Mouse (Mus musculus) hindbrain, postnatal 0 days (tissue): ENCODE measurements around the gene Trem3. TPM values are rescaled to one million over a fixed set of nuclear protein-coding genes. Genes with fewer than 3 reads are reported as not detected.

ENCODE experiments used
- ATAC-seq: fragments of 200-750 bp; cut with Nextera tagmentation; 2 replicates; pipeline ENCODE4 v1.8.0; 2017; ENCODE audit warnings: mild to moderate bottlenecking, moderate TSS enrichment, moderate library complexity
- DNase-seq: peaks from one replicate; pipeline ENCODE4 v3.0.0-alpha.2; 2015; ENCODE audit warnings: low spot score
- H3K27ac ChIP-seq: fragments of 300-500 bp; sonication (generic); 2 replicates; pipeline ENCODE4 v1.5.1; 2014; ENCODE audit warnings: mild to moderate bottlenecking
- H3K27me3 ChIP-seq: fragments of 300-500 bp; sonication (generic); 2 replicates; pipeline ENCODE4 v1.6.1; 2014; ENCODE audit warnings: low read length, mixed read lengths; ENCODE audit not compliant: insufficient read depth
- H3K36me3 ChIP-seq: fragments of 300-500 bp; sonication (generic); 2 replicates; pipeline ENCODE4 v1.6.1; 2014; ENCODE audit warnings: low read length, mixed read lengths; ENCODE audit not compliant: insufficient read depth
- H3K4me1 ChIP-seq: fragments of 300-500 bp; sonication (generic); 2 replicates; pipeline ENCODE4 v1.6.1; 2014; ENCODE audit warnings: antibody characterized with exemption, low read length, mixed read lengths; ENCODE audit not compliant: insufficient read depth
- H3K4me2 ChIP-seq: fragments of 300-500 bp; sonication (generic); 2 replicates; pipeline ENCODE4 v1.6.1; 2014; ENCODE audit warnings: low read depth, mild to moderate bottlenecking, low read length, moderate library complexity, mixed read lengths
- H3K4me3 ChIP-seq: fragments of 300-500 bp; sonication (generic); 2 replicates; pipeline ENCODE4 v1.5.1; 2014; ENCODE audit warnings: low read length
- H3K9ac ChIP-seq: fragments of 300-500 bp; sonication (generic); replicated peaks from 2 replicates; pipeline ENCODE4 v1.6.1; 2014; ENCODE audit warnings: mild to moderate bottlenecking, low read length, moderate library complexity, mixed read lengths
- H3K9me3 ChIP-seq: fragments of 300-500 bp; sonication (generic); 2 replicates; pipeline ENCODE4 v1.6.1; 2016; ENCODE audit warnings: low read length, mixed read lengths
- CTCF ChIP-seq: IDR thresholded peaks from 2 replicates; pipeline ENCODE4 v1.5.1; 2016; ENCODE audit warnings: antibody characterized with exemption, control low read depth, low read depth
- WGBS: fragments of 180-500 bp; shearing (Covaris S2); extraction: QIAGEN DNeasy Blood & Tissue Kit; methylation state at CpG from one replicate; pipeline ENCODE4 v1.1.7; 2014; 5-methylcytosine and 5-hydroxymethylcytosine counted together
- polyA plus RNA-seq: library from polyadenylated mRNA; unstranded; fragments of >200 nt; fragmentation: Nextera tagmentation; extraction: Ambion mirVana; gene quantifications from 2 replicates; pipeline ENCODE4 v1.2.1, GENCODE M21; 2015
- total RNA-seq: library from RNA; depleted of rRNA; stranded (reverse); fragments of >200 nt; gene quantifications from 2 replicates; pipeline ENCODE4 v1.2.3, GENCODE M21; 2014

Trem3 gene
- total and polyA plus RNA-seq, 2 experiments from 2014 or later = not detected

DNA sequence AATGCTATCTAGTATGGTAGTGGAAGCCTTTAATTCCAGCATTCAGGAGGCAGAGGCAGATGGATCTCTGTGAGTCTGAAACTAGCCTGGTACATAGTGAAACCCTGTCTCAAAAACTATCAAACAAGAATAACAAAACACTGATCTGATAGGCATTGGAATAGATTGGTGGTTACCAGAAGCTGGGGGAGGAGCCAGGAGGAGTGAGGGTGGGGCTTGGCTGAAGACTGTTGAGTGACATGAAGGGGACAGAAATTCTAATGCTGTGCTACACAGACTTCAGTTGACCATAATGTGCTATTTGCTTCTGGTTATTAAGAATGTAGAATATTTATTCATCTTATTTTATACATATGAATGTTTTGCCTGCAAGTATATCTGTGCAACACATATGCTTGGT, 20.7 kb downstream of the Trem3 start:
- Histone ChIP-seq H3K9me3 (no peaks in the 10 kb centered on the region), H3K4me1 (no peaks in the 10 kb centered on the region), H3K36me3 (no peaks in the 10 kb centered on the region), H3K4me3 (no peak overlapping the region), H3K27ac (no peak overlapping the region), H3K4me2 (no peak overlapping the region), H3K27me3 (no peaks in the 10 kb centered on the region), H3K9ac (no peak overlapping the region)
- ATAC-seq (no peak), DNase-seq (no peak)
- TF ChIP-seq CTCF = no peak

DNA sequence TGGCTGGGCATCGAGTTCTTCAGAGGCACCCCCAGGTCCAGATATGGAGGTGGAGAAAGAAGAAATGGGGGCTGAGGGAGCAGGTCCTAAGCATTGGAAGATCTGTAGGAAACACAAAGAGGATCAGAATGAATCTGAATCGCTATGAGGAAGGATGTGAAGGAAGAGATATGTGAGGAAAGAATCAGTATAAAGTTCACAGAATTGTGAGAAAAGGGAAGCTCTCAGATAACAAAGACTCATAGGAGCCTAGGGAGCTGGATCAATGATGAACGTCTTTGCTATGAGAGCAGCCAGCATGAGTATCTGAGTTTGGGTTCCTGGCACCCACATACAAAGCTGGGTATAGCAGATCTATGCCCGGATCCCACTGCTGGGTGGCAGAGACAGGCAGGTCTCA, 22.3 kb downstream of the Trem3 start:
- Histone ChIP-seq H3K27ac (no peak overlapping the region), H3K36me3 (no peaks in the 10 kb centered on the region), H3K9ac (no peak overlapping the region), H3K4me2 (no peak overlapping the region), H3K27me3 (no peaks in the 10 kb centered on the region), H3K4me3 (no peak overlapping the region), H3K9me3 (no peaks in the 10 kb centered on the region), H3K4me1 (no peaks in the 10 kb centered on the region)
- no peak for TF ChIP-seq CTCF
- WGBS = 75% methylated on average over 4 of the region's 4 CpGs
- DNase-seq (no peak), ATAC-seq (no peak)

DNA sequence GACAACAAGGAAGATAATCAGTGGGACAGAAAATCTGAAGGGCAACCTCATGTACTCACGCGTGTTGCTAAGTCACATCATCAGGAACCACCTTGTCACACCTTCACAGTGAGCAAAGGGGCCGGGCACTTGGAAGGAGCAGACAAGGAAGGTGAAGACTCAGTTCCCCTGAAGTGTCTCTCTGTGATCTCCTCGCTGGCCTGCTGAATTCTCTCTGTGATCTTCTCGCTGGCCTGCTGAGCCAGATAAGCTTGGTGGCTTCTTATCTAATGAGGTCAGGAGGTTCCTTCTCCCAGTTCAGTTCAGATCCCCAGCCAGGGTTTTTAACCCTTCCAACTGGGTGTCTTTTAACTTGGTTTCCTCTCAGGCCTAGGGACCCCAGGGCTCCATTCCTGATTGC, 24.6 kb downstream of the Trem3 start:
- H3K4me1 ChIP-seq = no peaks in the 10 kb centered on the region
- DNase-seq = no peak
- no peak for ATAC-seq
- H3K4me3 ChIP-seq = no peak overlapping the region
- H3K9ac ChIP-seq = no peak overlapping the region
- 80% methylated on average over 5 of the region's 5 CpGs for WGBS
- no peaks in the 10 kb centered on the region for H3K27me3 ChIP-seq
- no peak overlapping the region for H3K27ac ChIP-seq
- no peak overlapping the region for H3K4me2 ChIP-seq
- TF ChIP-seq CTCF = no peak
- no peaks in the 10 kb centered on the region for H3K36me3 ChIP-seq
- H3K9me3 ChIP-seq = no peaks in the 10 kb centered on the region

DNA sequence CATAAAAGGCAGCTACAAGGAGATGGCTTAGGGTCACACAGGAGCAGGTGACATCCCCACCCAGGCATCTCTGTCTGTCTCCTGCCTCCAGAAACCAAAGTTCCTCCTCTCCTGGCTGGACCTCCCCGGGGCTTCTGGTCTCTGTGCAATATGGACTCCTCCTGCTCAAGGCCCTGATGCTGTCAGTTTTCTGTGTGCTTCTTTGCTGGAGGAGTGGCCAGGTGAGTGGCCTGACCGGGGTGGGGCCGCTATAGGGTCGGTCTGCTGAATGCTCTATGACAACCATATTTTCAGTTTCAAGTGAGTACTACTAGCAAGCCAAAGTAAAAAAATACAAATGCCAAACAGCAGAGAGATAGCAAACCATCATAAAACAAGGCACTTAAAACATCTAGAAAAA, 25.0 kb downstream of the Trem3 start:
- H3K27ac ChIP-seq = no peak overlapping the region
- H3K27me3 ChIP-seq = no peaks in the 10 kb centered on the region
- ATAC-seq = no peak
- H3K9me3 ChIP-seq = no peaks in the 10 kb centered on the region
- no peaks in the 10 kb centered on the region for H3K36me3 ChIP-seq
- no peak overlapping the region for H3K9ac ChIP-seq
- TF ChIP-seq CTCF = no peak
- H3K4me2 ChIP-seq = no peak overlapping the region
- 92% methylated on average over 4 of the region's 4 CpGs for WGBS
- no peak for DNase-seq
- H3K4me3 ChIP-seq = no peak overlapping the region
- H3K4me1 ChIP-seq = no peaks in the 10 kb centered on the region

DNA sequence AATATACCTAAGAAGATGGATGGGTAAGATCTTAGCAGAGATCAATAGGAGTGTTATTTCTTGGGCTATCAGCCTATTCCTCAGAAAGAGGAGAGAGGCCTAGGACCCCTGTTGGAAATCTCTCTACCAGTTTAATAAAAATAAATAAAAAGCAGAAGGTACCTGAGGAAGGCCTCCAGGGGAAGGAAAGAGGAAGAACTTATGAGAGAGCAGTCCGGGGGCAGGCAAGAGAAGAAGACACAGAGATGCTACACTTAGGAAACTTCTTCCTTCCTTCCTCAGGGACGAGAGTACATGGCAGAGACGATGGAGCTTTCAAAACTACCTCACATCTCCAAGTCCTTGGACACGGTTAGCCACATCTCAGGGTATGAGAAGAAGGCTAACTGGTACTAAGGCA, 26.5 kb downstream of the Trem3 start:
- H3K36me3 ChIP-seq = no peaks in the 10 kb centered on the region
- no peak for TF ChIP-seq CTCF
- no peak overlapping the region for H3K4me2 ChIP-seq
- H3K4me1 ChIP-seq = no peaks in the 10 kb centered on the region
- no peak overlapping the region for H3K9ac ChIP-seq
- DNase-seq (no peak), ATAC-seq (no peak)
- 87% methylated on average over 4 of the region's 4 CpGs for WGBS
- H3K27ac ChIP-seq = no peak overlapping the region
- no peaks in the 10 kb centered on the region for H3K9me3 ChIP-seq
- H3K4me3 ChIP-seq = no peak overlapping the region
- no peaks in the 10 kb centered on the region for H3K27me3 ChIP-seq

DNA sequence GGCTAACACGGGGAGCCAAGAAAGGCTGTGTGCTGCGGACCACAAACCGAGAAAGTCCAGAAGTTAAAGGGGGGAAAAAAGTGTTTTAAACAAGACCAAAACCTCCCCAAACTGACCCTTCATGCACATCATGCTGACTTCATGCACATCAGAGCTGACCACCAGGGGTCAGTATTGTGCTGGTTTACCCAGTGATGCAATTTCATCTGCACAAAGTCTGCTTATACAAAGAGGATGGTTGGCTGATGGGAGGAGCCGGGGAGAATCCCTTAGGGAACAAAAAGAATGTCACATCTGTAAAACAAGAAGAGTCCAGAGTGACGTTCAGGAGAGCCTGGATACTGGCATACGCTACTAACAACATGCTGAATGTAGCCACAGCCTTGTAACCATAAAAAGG, 27.3 kb downstream of the Trem3 start:
- ATAC-seq = no peak
- peak; percentile 81 for TF ChIP-seq CTCF
- Histone ChIP-seq H3K9ac (no peak overlapping the region), H3K4me1 (no peaks in the 10 kb centered on the region), H3K36me3 (no peaks in the 10 kb centered on the region), H3K4me2 (no peak overlapping the region), H3K27ac (no peak overlapping the region), H3K27me3 (no peaks in the 10 kb centered on the region), H3K9me3 (no peaks in the 10 kb centered on the region), H3K4me3 (no peak overlapping the region)
- 29% methylated on average over 6 of the region's 6 CpGs for WGBS
- DNase-seq = peak; percentile 84

DNA sequence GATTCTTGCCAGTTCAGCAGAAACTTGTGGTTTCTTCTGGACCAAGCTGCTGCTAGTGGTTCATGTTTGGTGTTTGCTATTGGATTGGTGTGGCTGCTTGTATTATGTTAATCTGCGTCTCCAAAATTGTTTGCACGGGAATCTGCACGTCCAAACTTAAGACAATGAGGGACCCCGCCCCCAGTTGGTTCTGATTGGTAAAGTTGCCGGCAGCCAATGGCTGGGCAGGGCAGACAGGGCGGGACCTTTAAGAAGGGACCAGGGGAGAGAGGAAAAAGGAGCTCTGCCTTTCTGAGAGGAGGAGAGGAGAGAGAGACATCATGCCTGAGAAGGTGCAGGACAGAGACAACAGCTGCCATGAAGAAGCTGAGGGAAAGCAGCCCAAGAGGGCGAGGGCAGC, 28.2 kb downstream of the Trem3 start:
- H3K9me3 ChIP-seq = no peaks in the 10 kb centered on the region
- H3K36me3 ChIP-seq = no peaks in the 10 kb centered on the region
- H3K27ac ChIP-seq = no peak overlapping the region
- no peaks in the 10 kb centered on the region for H3K27me3 ChIP-seq
- no peaks in the 10 kb centered on the region for H3K4me1 ChIP-seq
- WGBS = 70% methylated on average over 7 of the region's 7 CpGs
- no peak overlapping the region for H3K4me3 ChIP-seq
- no peak overlapping the region for H3K9ac ChIP-seq
- no peak for DNase-seq
- H3K4me2 ChIP-seq = no peak overlapping the region
- no peak for TF ChIP-seq CTCF
- ATAC-seq = no peak
